In genomic region chr8:10971984-10972383, GRCm38 (mm10) we compare ENCODE assay signal across 22 mouse cellular contexts. TPM values are rescaled to one million over a fixed set of nuclear protein-coding genes. Genes with fewer than 3 reads are reported as not detected.
DNase-seq lines count a peak whose midpoint lies in the region; ATAC-seq and TF ChIP-seq lines count a peak whose summit lies in the region.
"Had no signal": no experiment of that assay in that cellular context is flagged by ENCODE, and none has a peak within 500 bp of the region (broad histone marks: within the 10 kb centered on the region; RNA-seq: fewer than 3 reads in every experiment).

No protein-coding gene starts in this region.

- no peaks in the 10 kb centered on the region for H3K9me3 ChIP-seq in forebrain, embryonic 12.5 days
- no peaks in the 10 kb centered on the region for H3K9me3 ChIP-seq in forebrain, embryonic 13.5 days (replicated peaks)
- H3K9me3 ChIP-seq in kidney, embryonic 16.5 days (ENCODE audit: low read length): no peaks in the 10 kb centered on the region
- no peaks in the 10 kb centered on the region for H3K9me3 ChIP-seq in midbrain, embryonic 15.5 days
- H3K9me3 ChIP-seq in midbrain, postnatal 0 days (ENCODE audit: low read length): no peaks in the 10 kb centered on the region
- H3K9me3 ChIP-seq: heart, embryonic 12.5 days; megakaryocyte, embryonic 14.5 days; neural tube, embryonic 15.5 days had no signal

- peaks cover 23% of the 10 kb centered on the region for H3K27me3 ChIP-seq in forebrain, embryonic 12.5 days
- H3K27me3 ChIP-seq in forebrain, embryonic 13.5 days: peaks cover 9% of the 10 kb centered on the region; the same call in 1 of the 2 replicates
- no peaks in the 10 kb centered on the region for H3K27me3 ChIP-seq in kidney, embryonic 16.5 days (ENCODE audit: insufficient read depth, low read length)
- H3K27me3 ChIP-seq in midbrain, embryonic 15.5 days (replicated peaks): peaks cover 3% of the 10 kb centered on the region; the same call in 1 of the 2 replicates
- no peaks in the 10 kb centered on the region for H3K27me3 ChIP-seq in midbrain, postnatal 0 days (ENCODE audit: insufficient read depth, low read length)
- H3K27me3 ChIP-seq: heart, embryonic 12.5 days; neural tube, embryonic 15.5 days had no signal

- WGBS in forebrain, embryonic 12.5 days: 46% methylated on average over 3 of the region's 3 CpGs
- WGBS in forebrain, embryonic 13.5 days: 39% methylated on average over 3 of the region's 3 CpGs
- 63% methylated on average over 3 of the region's 3 CpGs for WGBS in kidney, embryonic 16.5 days
- WGBS in midbrain, embryonic 15.5 days: 56% methylated on average over 3 of the region's 3 CpGs
- 64% methylated on average over 3 of the region's 3 CpGs for WGBS in midbrain, postnatal 0 days

- no peaks in the 10 kb centered on the region for H3K36me3 ChIP-seq in forebrain, embryonic 12.5 days (replicated peaks)
- no peaks in the 10 kb centered on the region for H3K36me3 ChIP-seq in forebrain, embryonic 13.5 days (ENCODE audit: poor library complexity, severe bottlenecking)
- H3K36me3 ChIP-seq in kidney, embryonic 16.5 days (ENCODE audit: insufficient read depth, low read length): no peaks in the 10 kb centered on the region
- H3K36me3 ChIP-seq in midbrain, embryonic 15.5 days (replicated peaks): no peaks in the 10 kb centered on the region
- H3K36me3 ChIP-seq in midbrain, postnatal 0 days (ENCODE audit: insufficient read depth, low read length): no peaks in the 10 kb centered on the region
- H3K36me3 ChIP-seq: heart, embryonic 12.5 days; neural tube, embryonic 15.5 days had no signal

- no peak overlapping the region for H3K9ac ChIP-seq in forebrain, embryonic 12.5 days
- no peak overlapping the region for H3K9ac ChIP-seq in forebrain, embryonic 13.5 days
- H3K9ac ChIP-seq in kidney, embryonic 16.5 days (replicated peaks; ENCODE audit: low read length): no peak overlapping the region
- no peak overlapping the region for H3K9ac ChIP-seq in midbrain, embryonic 15.5 days
- no peak overlapping the region for H3K9ac ChIP-seq in midbrain, postnatal 0 days (replicated peaks; ENCODE audit: low read length, poor library complexity, severe bottlenecking)
- H3K9ac ChIP-seq: forebrain, postnatal 0 days; heart, embryonic 12.5 days; liver, embryonic 14.5 days; neural tube, embryonic 15.5 days had no signal

- peak overlapping the region; percentile 60 for H3K27ac ChIP-seq in forebrain, embryonic 12.5 days
- no peak overlapping the region for H3K27ac ChIP-seq in forebrain, embryonic 13.5 days
- peak overlapping the region; percentile 65; the same call in 1 of the 2 replicates for H3K27ac ChIP-seq in kidney, embryonic 16.5 days (ENCODE audit: low read length)
- H3K27ac ChIP-seq in midbrain, embryonic 15.5 days: 0 out of 2 replicates have a peak overlapping the region, but pooled peaks have one; percentile 20
- H3K27ac ChIP-seq in midbrain, postnatal 0 days (ENCODE audit: low read depth, low read length): no peak overlapping the region
- H3K27ac ChIP-seq: left cerebral cortex, adult 2 months; liver, embryonic 14.5 days had no signal

- no peak for DNase-seq in kidney, adult 9 months
- DNase-seq in midbrain, postnatal 0 days (ENCODE audit: low spot score): no peak
- DNase-seq in spleen, postnatal 10 days (ENCODE audit: low spot score in 2 of 2): no peak
- DNase-seq: adrenal gland, adult 2 months; cerebellum, adult 2 months; cerebellum, postnatal 36 days; forebrain, postnatal 0 days; kidney, adult 11 months; kidney, postnatal 4 days; layer of hippocampus, adult 9-11 months; lung, postnatal 14 days had no signal

- no peak overlapping the region for H3K4me3 ChIP-seq in forebrain, embryonic 12.5 days (replicated peaks)
- no peak overlapping the region for H3K4me3 ChIP-seq in forebrain, embryonic 13.5 days
- H3K4me3 ChIP-seq in kidney, embryonic 16.5 days (ENCODE audit: low read length): no peak overlapping the region
- no peak overlapping the region for H3K4me3 ChIP-seq in midbrain, embryonic 15.5 days
- no peak overlapping the region for H3K4me3 ChIP-seq in midbrain, postnatal 0 days (ENCODE audit: low read depth, low read length)
- H3K4me3 ChIP-seq: heart, embryonic 12.5 days; left cerebral cortex, adult 2 months; megakaryocyte, embryonic 14.5 days; myocyte; neural tube, embryonic 15.5 days had no signal

- no peak for ATAC-seq in forebrain, embryonic 12.5 days (ENCODE audit: low FRiP score)
- no peak for ATAC-seq in forebrain, embryonic 13.5 days
- no peak for ATAC-seq in kidney, embryonic 16.5 days (ENCODE audit: low FRiP score, low TSS enrichment)
- ATAC-seq in midbrain, embryonic 15.5 days (replicated peaks): no peak
- no peak for ATAC-seq in midbrain, postnatal 0 days (ENCODE audit: low FRiP score)
- ATAC-seq in erythroid progenitor cell, adult 5-6 weeks (replicated peaks; ENCODE audit: low FRiP score, poor library complexity, severe bottlenecking): no peak

- TF ChIP-seq CTCF in midbrain, postnatal 0 days (IDR thresholded peaks at IDR 0.05): no peak

- H3K4me2 ChIP-seq in forebrain, embryonic 12.5 days: no peak overlapping the region
- no peak overlapping the region for H3K4me2 ChIP-seq in forebrain, embryonic 13.5 days
- no peak overlapping the region for H3K4me2 ChIP-seq in kidney, embryonic 16.5 days (replicated peaks; ENCODE audit: low read depth, low read length)
- no peak overlapping the region for H3K4me2 ChIP-seq in midbrain, embryonic 15.5 days
- H3K4me2 ChIP-seq in midbrain, postnatal 0 days (ENCODE audit: low read depth, low read length, poor library complexity, severe bottlenecking): no peak overlapping the region
- H3K4me2 ChIP-seq: heart, embryonic 12.5 days; neural tube, embryonic 15.5 days had no signal

- H3K4me1 ChIP-seq in forebrain, embryonic 12.5 days: peaks cover 31% of the 10 kb centered on the region
- peaks cover 29% of the 10 kb centered on the region for H3K4me1 ChIP-seq in forebrain, embryonic 13.5 days
- peaks cover 61% of the 10 kb centered on the region for H3K4me1 ChIP-seq in kidney, embryonic 16.5 days (ENCODE audit: insufficient read depth, low read length)
- peaks cover 30% of the 10 kb centered on the region for H3K4me1 ChIP-seq in midbrain, embryonic 15.5 days
- peaks cover 7% of the 10 kb centered on the region; the same call in 1 of the 2 replicates for H3K4me1 ChIP-seq in midbrain, postnatal 0 days (ENCODE audit: insufficient read depth, low read length)

RNA-seq across cellular contexts. Expression of gene Irs2, which starts 36.3 kb away (rescaled TPM):
- 5.0 and 6.5 TPM in 2 replicates for polyA plus RNA-seq in forebrain, embryonic 12.5 days (2016; fragmentation: Nextera tagmentation; extraction: Ambion mirVana)
- polyA plus RNA-seq in forebrain, embryonic 13.5 days (2015; fragmentation: Nextera tagmentation; extraction: Ambion mirVana): 4.5 and 5.2 TPM in 2 replicates
- polyA plus RNA-seq in kidney, embryonic 16.5 days (2015; fragmentation: Nextera tagmentation; extraction: Ambion mirVana): 4.1 and 4.8 TPM in 2 replicates
- 6.8 and 6.9 TPM in 2 replicates for polyA plus RNA-seq in midbrain, embryonic 15.5 days (2015; fragmentation: Nextera tagmentation; extraction: Ambion mirVana)
- total RNA-seq in midbrain, postnatal 0 days (2014; rRNA removed): 37.3 and 40.4 TPM in 2 replicates
- 4.8 and 5.6 TPM in 2 replicates for polyA plus RNA-seq in midbrain, postnatal 0 days (2015; fragmentation: Nextera tagmentation; extraction: Ambion mirVana)
- total RNA-seq in erythroid progenitor cell, adult 5-6 weeks (2015; ENCODE audit: low replicate concordance): 13.4 and 14.1 TPM in 2 replicates
- total RNA-seq in erythroid progenitor cell, adult 5-6 weeks (2017; ENCODE audit: low replicate concordance): 6.8 and 9.2 TPM in 2 replicates

Comparison
In these comparisons a context has a peak if more than half of its experiments do, and no peak if none do; other contexts are left out.
1. H3K27ac ChIP-seq: peak in forebrain, embryonic 12.5 days (single experiment), kidney, embryonic 16.5 days (single experiment) and midbrain, embryonic 15.5 days (single experiment); none in forebrain, embryonic 13.5 days (single experiment) and midbrain, postnatal 0 days (single experiment).